Mouse (Mus musculus) forebrain, embryonic 14.5 days (tissue): ENCODE results near the gene Rbms3. TPM values are rescaled to one million over a fixed set of nuclear protein-coding genes. Genes with fewer than 3 reads are reported as not detected.

ENCODE experiments used
- ATAC-seq: fragments of 200-750 bp; cut with Nextera tagmentation; 2 replicates; pipeline ENCODE4 v1.8.0; 2017; ENCODE audit warnings: mild to moderate bottlenecking, moderate library complexity
- DNase-seq: peaks from one replicate; pipeline ENCODE4 v3.0.0-alpha.2; 2015; ENCODE audit warnings: low spot score
- H3K27ac ChIP-seq: fragments of 300-500 bp; sonication (generic); 2 replicates; pipeline ENCODE4 v1.5.1; 2014; ENCODE audit warnings: low read depth, mild to moderate bottlenecking, control low read depth, low read length, moderate library complexity
- H3K27me3 ChIP-seq: fragments of 300-500 bp; sonication (generic); replicated peaks from 2 replicates; pipeline ENCODE4 v1.6.1; 2014; ENCODE audit warnings: low read length, control low read depth, mixed read lengths; ENCODE audit not compliant: control insufficient read depth, insufficient read depth
- H3K36me3 ChIP-seq: fragments of 300-500 bp; sonication (generic); 2 replicates; pipeline ENCODE4 v1.6.1; 2014; ENCODE audit warnings: low read length, control low read depth; ENCODE audit not compliant: control insufficient read depth, insufficient read depth
- H3K4me1 ChIP-seq: fragments of 300-500 bp; sonication (generic); 2 replicates; pipeline ENCODE4 v1.6.1; 2014; ENCODE audit warnings: antibody characterized with exemption, low read length, control low read depth; ENCODE audit not compliant: control insufficient read depth, insufficient read depth
- H3K4me2 ChIP-seq: fragments of 300-500 bp; sonication (generic); 2 replicates; pipeline ENCODE4 v1.6.1; 2014; ENCODE audit warnings: mild to moderate bottlenecking, control low read depth, low read length
- H3K4me3 ChIP-seq: fragments of 300-500 bp; sonication (generic); 2 replicates; pipeline ENCODE4 v1.5.1; 2014; ENCODE audit warnings: low read depth, low read length, control low read depth
- H3K9ac ChIP-seq: fragments of 300-500 bp; sonication (generic); 2 replicates; pipeline ENCODE4 v1.6.1; 2014; ENCODE audit warnings: mild to moderate bottlenecking, low read length, control low read depth, moderate library complexity
- H3K9me3 ChIP-seq: fragments of 300-500 bp; sonication (generic); replicated peaks from 2 replicates; pipeline ENCODE4 v1.6.1; 2016; ENCODE audit warnings: low read length, control low read depth, mixed read lengths; ENCODE audit not compliant: control insufficient read depth
- WGBS: fragments of 180-500 bp; shearing (Covaris S2); extraction: QIAGEN DNeasy Blood & Tissue Kit; methylation state at CpG from one replicate; pipeline ENCODE4 v1.1.7; 2014; 5-methylcytosine and 5-hydroxymethylcytosine counted together
- polyA plus RNA-seq: library from polyadenylated mRNA; unstranded; fragments of >200 nt; fragmentation: Nextera tagmentation; extraction: Ambion mirVana; gene quantifications from 2 replicates; pipeline ENCODE4 v1.2.1, GENCODE M21; 2014

The Rbms3 gene
- polyA plus RNA-seq, 1 experiment from 2014 or later: 13.8 TPM

- DNase-seq (no peak), ATAC-seq (no peak)
- no peaks in the 10 kb centered on the region for H3K27me3 ChIP-seq
- no peaks in the 10 kb centered on the region for H3K9me3 ChIP-seq
- H3K4me3 ChIP-seq: no peak overlapping the region
- no peak overlapping the region for H3K4me2 ChIP-seq
- H3K27ac ChIP-seq: no peak overlapping the region
- no peaks in the 10 kb centered on the region for H3K36me3 ChIP-seq
- WGBS: 96% methylated on average over 2 of the region's 2 CpGs
- no peaks in the 10 kb centered on the region for H3K4me1 ChIP-seq
- H3K9ac ChIP-seq: no peak overlapping the region
Measured at GRCm38 (mm10) chr9:117020216-117020615, 609.5 kb downstream of the Rbms3 start.

- Histone ChIP-seq H3K4me3 (no peak overlapping the region), H3K36me3 (no peaks in the 10 kb centered on the region), H3K27me3 (no peaks in the 10 kb centered on the region), H3K4me1 (no peaks in the 10 kb centered on the region), H3K9me3 (no peaks in the 10 kb centered on the region), H3K9ac (no peak overlapping the region), H3K4me2 (no peak overlapping the region), H3K27ac (no peak overlapping the region)
- ATAC-seq: no peak
- 60% methylated on average over 2 of the region's 2 CpGs for WGBS
- DNase-seq: no peak
Measured at GRCm38 (mm10) chr9:117018741-117019163, 611.0 kb downstream of the Rbms3 start.

- 74% methylated on average over 12 of the region's 12 CpGs for WGBS
- no peak for ATAC-seq
Measured at GRCm38 (mm10) chr9:117018301-117018700, 611.4 kb downstream of the Rbms3 start.

GRCm38 (mm10) chr9:117016605-117017319 lies 613.0 kb downstream of the Rbms3 start:
- ATAC-seq: no peak
- no peaks in the 10 kb centered on the region for H3K36me3 ChIP-seq
- H3K4me3 ChIP-seq: no peak overlapping the region
- H3K9me3 ChIP-seq: no peaks in the 10 kb centered on the region
- 92% methylated on average over 9 of the region's 9 CpGs for WGBS
- no peak overlapping the region for H3K27ac ChIP-seq
- no peaks in the 10 kb centered on the region for H3K4me1 ChIP-seq
- no peaks in the 10 kb centered on the region for H3K27me3 ChIP-seq
- H3K9ac ChIP-seq: no peak overlapping the region
- DNase-seq: no peak
- no peak overlapping the region for H3K4me2 ChIP-seq

More at GRCm38 (mm10) chr9:117018301-117018700, 611.4 kb downstream of the Rbms3 start:
- H3K4me3 ChIP-seq: no peak overlapping the region
- no peak overlapping the region for H3K4me2 ChIP-seq
- H3K9me3 ChIP-seq: no peaks in the 10 kb centered on the region
- no peak overlapping the region for H3K27ac ChIP-seq
- no peaks in the 10 kb centered on the region for H3K4me1 ChIP-seq
- H3K9ac ChIP-seq: no peak overlapping the region
- H3K36me3 ChIP-seq: no peaks in the 10 kb centered on the region
- DNase-seq: no peak
- H3K27me3 ChIP-seq: no peaks in the 10 kb centered on the region

- Histone ChIP-seq H3K36me3 (no peaks in the 10 kb centered on the region), H3K27ac (no peak overlapping the region), H3K27me3 (no peaks in the 10 kb centered on the region), H3K9me3 (no peaks in the 10 kb centered on the region), H3K4me1 (no peaks in the 10 kb centered on the region), H3K4me2 (no peak overlapping the region), H3K9ac (no peak overlapping the region), H3K4me3 (no peak overlapping the region)
- 89% methylated on average over 3 of the region's 3 CpGs for WGBS
- no peak for DNase-seq
- ATAC-seq: no peak
Measured at GRCm38 (mm10) chr9:117013386-117013785, 616.3 kb downstream of the Rbms3 start.

- no peak overlapping the region for H3K27ac ChIP-seq
- DNase-seq: no peak
- no peaks in the 10 kb centered on the region for H3K9me3 ChIP-seq
- H3K4me2 ChIP-seq: no peak overlapping the region
- no peaks in the 10 kb centered on the region for H3K4me1 ChIP-seq
- no peak overlapping the region for H3K4me3 ChIP-seq
- no peaks in the 10 kb centered on the region for H3K36me3 ChIP-seq
- H3K9ac ChIP-seq: no peak overlapping the region
- WGBS: 91% methylated on average over 3 of the region's 3 CpGs
- no peaks in the 10 kb centered on the region for H3K27me3 ChIP-seq
- no peak for ATAC-seq
Measured at GRCm38 (mm10) chr9:117010801-117011200, 618.9 kb downstream of the Rbms3 start.

GRCm38 (mm10) chr9:117008194-117008593 lies 621.5 kb downstream of the Rbms3 start:
- H3K4me1 ChIP-seq: no peaks in the 10 kb centered on the region
- WGBS: 65% methylated on average over 1 of the region's 1 CpGs
- H3K27me3 ChIP-seq: no peaks in the 10 kb centered on the region
- H3K9ac ChIP-seq: no peak overlapping the region
- H3K9me3 ChIP-seq: no peaks in the 10 kb centered on the region
- H3K4me3 ChIP-seq: no peak overlapping the region
- ATAC-seq (no peak), DNase-seq (no peak)
- H3K36me3 ChIP-seq: no peaks in the 10 kb centered on the region
- no peak overlapping the region for H3K27ac ChIP-seq
- no peak overlapping the region for H3K4me2 ChIP-seq

GRCm38 (mm10) chr9:117002083-117002482 lies 627.6 kb downstream of the Rbms3 start:
- Histone ChIP-seq H3K4me1 (no peaks in the 10 kb centered on the region), H3K4me3 (no peak overlapping the region), H3K9ac (no peak overlapping the region), H3K4me2 (no peak overlapping the region), H3K27ac (no peak overlapping the region), H3K27me3 (no peaks in the 10 kb centered on the region), H3K9me3 (no peaks in the 10 kb centered on the region), H3K36me3 (no peaks in the 10 kb centered on the region)
- WGBS: 77% methylated on average over 2 of the region's 2 CpGs
- no peak for DNase-seq
- ATAC-seq: no peak

GRCm38 (mm10) chr9:116999186-116999585 lies 630.5 kb downstream of the Rbms3 start:
- Histone ChIP-seq H3K4me1 (no peaks in the 10 kb centered on the region), H3K4me2 (no peak overlapping the region), H3K27ac (no peak overlapping the region), H3K36me3 (no peaks in the 10 kb centered on the region), H3K4me3 (no peak overlapping the region), H3K27me3 (no peaks in the 10 kb centered on the region), H3K9me3 (no peaks in the 10 kb centered on the region), H3K9ac (no peak overlapping the region)
- DNase-seq: no peak
- WGBS: 64% methylated on average over 6 of the region's 6 CpGs
- no peak for ATAC-seq
